Mouse (Mus musculus): ENCODE data around the gene Gm20441.

- no peak for TF ChIP-seq POLR2AphosphoS2 (IDR thresholded peaks at IDR 0.05; ENCODE audit: insufficient read length, low read depth)
- no peak for TF ChIP-seq TCF12 (IDR thresholded peaks at IDR 0.05; ENCODE audit: insufficient read depth, poor library complexity, severe bottlenecking)
- no peak for TF ChIP-seq MAX (IDR thresholded peaks at IDR 0.05; ENCODE audit: low read depth)
- TF ChIP-seq POLR2A (IDR thresholded peaks at IDR 0.05; ENCODE audit: insufficient read length, low read depth): no peak
- TF ChIP-seq MYOG (IDR thresholded peaks at IDR 0.05; ENCODE audit: control insufficient read depth in 1 of 3, insufficient read depth in 1 of 3, insufficient read length in 2 of 3, low read depth in 2 of 3): no peak
- no peak for TF ChIP-seq USF1 (IDR thresholded peaks at IDR 0.05; ENCODE audit: low read depth)
- TF ChIP-seq MYOD1 (IDR thresholded peaks at IDR 0.05; ENCODE audit: control insufficient read depth in 1 of 3, insufficient read length in 2 of 3, low read depth in 2 of 3): no peak
- TF ChIP-seq E2F4 (IDR thresholded peaks at IDR 0.05; ENCODE audit: insufficient read depth): no peak
- no peak for TF ChIP-seq TCF3 (IDR thresholded peaks at IDR 0.05; ENCODE audit: insufficient read length, low read depth)
- no peak for TF ChIP-seq CEBPB (IDR thresholded peaks at IDR 0.05; ENCODE audit: insufficient read depth, poor library complexity, severe bottlenecking)
- TF ChIP-seq SRF (IDR thresholded peaks at IDR 0.05; ENCODE audit: control insufficient read depth, insufficient read length, low read depth): no peak
These were observed 9.1 kb upstream of the Gm20441 start for GRCm38 (mm10) chr10:75789841-75790240.
